Mouse (Mus musculus): Measurements from ENCODE around the gene Chchd3.
A peak's percentile ranks its signal among the peaks of the same experiment; 100 is the strongest.

Gene Chchd3

DNA sequence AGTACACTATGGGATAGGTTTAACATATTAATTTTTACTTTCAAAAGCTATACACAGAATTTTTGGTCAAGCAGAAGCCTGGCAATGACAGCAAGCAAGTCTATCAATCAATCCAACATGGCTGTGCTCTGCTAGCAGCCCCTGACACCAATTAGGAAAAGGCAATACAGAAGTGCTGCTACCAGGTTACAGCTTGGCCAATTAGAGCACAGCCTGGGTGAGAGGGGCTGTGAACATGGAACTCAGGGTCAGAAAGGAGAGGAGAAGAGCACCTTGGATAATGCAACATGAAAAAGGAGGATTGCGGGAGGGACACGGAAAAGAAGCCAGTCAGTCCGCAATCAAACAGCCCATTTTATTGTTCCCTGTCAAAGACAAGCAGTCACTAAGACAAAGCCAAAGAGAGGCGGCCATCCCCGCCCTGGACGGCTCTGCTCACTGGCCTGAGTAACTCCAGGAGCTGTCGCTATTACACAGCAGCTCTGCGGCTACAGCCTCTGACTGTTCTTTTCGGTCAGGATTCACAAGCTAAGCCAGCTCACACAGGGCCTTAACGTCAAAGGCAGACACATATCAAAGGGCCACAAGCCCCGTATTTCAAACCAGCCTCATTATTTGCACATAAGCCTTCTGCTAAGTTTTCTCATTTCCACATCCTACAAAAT lies 128.8 kb downstream of the Chchd3 start:
- peak in 1 of 2 experiments; percentile 8 for DNase-seq

DNA sequence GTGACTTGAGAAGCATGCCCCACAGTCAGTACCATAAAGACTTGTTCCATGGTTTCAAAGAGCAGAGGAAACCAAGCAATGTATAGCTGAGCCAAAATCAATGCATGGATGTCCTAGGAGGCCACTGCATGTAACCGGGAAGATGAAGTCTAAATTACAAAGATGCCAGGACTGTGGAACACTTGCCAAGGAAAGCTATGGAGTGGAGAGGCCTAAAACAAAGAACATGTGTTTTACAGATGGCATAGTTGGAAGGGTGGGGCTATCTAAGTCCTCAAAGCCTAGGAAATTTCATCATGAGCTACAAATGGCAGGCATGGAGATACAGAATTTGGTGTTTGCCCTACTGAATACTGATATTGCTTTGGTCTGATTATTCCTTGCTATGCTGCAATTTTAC lies 137.7 kb downstream of the Chchd3 start:
- no peak for DNase-seq

DNA sequence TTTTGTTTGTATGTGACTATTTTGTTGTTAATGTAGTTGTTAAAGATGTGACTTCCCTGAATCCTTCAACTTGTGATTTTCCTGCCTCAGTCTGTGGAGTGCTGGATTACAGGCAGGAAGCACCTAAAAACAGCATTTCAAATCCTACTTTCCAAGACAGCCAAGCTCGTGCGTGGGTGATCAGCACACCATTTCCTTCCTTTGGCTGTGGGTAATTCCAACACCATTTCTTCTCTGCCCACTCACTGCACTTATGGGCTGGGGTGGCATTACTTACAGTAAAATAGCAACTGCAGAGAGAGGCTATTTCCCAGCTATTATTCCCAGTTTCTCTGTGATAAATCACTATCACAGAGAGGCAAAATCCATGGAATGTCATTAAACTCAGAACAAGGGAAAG lies 140.0 kb downstream of the Chchd3 start:
- no peak for DNase-seq

DNA sequence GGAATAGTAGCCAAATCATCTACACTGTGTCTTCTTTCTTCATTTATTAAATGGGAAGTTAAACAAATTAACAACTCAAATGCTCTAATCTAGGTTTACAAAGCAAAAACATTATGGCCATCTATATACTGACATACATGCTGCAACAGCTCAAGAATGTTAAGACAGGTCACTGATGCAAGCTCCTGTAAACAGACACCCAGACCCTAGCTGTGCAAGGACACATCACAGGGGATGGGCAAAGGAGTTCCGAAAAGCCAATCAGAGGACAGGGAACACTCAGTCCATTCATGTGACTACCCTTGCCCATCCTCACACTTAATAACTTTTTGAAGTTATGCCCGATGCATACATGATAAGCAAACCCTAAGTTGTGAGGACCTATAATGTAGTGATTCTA lies 149.4 kb downstream of the Chchd3 start:
- DNase-seq: no peak

DNA sequence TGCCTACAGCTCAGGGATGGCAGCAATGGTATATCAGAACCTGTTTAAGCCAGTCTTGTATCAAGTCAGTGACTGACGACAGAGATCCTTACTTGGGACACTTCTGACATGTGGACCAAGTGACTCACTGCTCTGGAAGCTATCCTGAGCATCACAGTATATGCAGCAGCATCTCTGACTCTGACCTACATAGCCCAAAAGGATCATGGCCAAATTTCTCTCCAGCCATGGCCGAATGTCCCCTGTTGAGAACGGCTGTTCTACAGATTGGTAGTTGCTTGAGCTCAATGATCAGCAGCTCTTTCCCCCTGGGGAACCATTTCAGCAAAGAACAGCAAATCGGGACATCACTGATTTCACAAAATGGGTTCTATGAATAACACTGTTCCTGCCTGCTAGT lies 161.0 kb downstream of the Chchd3 start:
- DNase-seq: no peak

DNA sequence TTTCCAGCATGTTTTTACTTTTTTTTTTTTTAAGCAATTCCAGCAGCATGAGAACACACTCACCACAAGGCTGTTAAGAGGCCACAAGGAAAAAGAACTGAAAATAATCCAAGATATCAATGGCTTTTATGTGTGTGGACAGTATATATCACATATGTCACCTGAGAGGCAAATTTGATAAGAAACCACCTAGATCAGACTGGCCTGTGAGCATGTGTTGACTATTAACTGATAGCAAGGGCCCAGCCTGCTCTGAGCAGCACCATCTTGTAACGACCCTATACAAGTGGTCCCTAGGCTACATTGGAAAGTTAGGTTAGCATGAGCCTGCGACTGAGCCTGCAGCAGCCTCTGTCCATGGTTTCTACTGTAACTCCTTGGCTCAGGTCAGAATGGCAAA lies 166.0 kb downstream of the Chchd3 start:
- DNase-seq: no peak

DNA sequence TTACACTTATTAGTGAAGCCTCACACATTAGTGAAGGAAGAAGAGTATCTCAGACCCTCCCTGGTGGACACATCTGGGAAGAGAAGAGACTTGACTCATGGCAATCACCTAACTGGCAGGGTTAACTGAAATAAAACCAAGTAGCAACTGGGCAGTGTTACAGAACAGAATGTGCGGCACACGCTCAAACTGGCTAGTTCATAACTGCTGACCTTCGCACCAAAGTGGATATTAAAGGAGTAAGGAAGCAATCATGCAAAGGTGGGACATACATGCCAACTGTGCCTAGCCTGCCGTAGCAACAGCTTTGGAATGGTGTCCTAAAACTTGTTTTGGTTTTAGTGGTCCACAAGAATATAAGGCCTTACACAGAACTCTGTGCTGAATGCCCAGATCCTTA lies 169.3 kb downstream of the Chchd3 start:
- no peak for DNase-seq

DNA sequence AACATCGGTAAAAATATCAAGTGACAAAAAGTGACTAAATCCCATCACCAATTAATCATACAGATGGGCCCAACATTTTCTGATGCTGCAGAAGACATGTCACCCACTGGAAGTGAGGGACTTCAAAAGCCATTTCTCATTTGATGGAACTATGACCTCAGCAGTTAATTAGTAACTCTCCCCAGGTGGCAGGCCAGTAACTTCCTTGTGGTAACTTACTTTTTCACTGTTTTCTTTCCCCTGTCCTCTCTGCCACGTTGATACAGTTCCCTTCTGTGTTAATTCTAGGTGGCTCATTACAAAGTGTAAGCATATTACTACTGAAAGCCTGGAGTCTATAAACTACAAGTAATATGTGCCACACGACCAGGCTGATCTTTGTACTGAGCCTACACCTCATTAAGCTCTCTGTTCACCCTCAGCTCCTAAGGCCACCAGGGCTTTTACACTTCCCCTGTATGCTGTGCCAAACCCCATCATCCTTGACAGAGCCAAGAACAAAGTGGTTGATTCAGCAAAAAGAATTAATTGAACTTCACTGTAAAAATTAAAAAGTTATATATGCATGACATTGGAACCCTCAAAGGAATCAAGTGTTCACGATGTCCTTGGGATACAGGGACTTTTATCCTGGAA lies 171.0 kb downstream of the Chchd3 start:
- DNase-seq: peak in 1 of 2 experiments; percentile 7

DNA sequence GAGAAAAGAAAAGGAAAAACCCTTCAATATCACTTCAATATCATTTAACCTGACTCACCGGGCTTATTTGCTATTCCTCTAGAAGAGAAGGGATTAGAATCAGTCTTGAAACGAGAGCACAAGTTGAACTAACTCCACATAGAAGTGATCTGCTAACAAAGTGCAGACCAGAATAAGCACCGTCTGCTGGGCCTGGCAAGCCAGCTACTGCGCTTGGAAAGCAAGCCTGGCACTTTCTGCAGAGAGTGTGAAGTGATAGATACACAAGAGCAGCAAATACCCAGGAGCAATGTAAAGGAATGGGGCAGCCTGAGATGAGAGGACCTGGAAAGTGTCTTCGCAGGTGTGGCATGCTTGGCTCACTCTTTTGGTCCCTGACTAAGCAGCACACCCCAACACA lies 181.5 kb downstream of the Chchd3 start:
- no peak for DNase-seq

DNA sequence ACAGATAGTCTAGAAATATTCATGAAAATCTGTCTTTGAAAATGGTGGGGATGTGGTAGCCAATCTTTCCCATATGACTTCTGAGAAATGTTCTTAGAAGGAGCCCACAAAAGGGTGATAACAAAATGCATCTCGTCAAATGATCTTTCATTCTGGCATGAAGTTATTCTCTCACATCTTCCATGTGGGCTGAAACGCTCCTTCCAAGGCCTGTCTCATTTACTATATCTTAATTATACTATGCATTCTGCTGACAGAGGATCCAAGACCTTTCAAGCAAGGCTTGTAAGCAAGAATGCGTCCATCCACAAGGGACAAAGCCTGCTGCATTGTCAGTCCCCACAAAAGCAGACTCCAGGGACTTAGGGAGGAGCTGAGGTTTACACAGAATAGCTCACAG lies 185.9 kb downstream of the Chchd3 start:
- no peak for DNase-seq

DNA sequence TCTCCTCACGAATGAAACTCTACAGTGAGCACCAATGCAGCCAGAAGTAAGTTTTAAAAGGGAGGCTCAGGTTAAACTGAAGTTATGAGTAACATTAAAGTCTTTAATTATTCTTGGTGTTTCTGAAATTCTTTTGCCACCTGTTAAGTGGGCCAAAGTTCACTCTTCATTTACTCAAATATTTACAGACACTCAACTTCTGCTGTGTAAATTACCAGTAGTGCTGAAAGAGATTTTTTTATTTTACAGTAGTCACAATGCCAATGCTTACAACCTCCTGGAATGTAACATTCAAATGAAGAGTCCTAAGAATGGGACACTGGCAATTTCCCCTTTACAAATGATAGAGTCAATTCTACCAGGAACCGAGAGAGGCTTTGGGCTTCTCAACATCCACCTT lies 187.3 kb downstream of the Chchd3 start:
- DNase-seq: no peak

DNA sequence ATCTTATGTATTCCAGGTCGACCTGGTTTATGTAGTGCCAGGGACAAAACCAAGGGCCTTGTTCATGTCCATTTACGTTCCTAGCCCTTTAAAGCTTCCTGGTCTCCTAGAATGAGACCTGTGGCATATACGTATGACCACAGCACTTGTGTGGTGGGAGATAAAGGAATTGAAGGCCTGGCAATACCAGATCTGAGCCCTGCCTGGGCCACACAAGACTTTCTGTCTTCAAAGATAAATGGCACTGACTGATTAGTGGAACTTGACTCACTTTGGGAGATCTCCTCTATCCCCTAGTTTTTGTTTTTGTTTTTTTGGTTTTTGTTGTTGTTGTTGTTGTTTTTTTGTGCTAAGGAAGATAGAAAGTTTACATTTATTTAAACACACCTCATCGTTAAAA lies 209.1 kb downstream of the Chchd3 start:
- DNase-seq: no peak

DNA sequence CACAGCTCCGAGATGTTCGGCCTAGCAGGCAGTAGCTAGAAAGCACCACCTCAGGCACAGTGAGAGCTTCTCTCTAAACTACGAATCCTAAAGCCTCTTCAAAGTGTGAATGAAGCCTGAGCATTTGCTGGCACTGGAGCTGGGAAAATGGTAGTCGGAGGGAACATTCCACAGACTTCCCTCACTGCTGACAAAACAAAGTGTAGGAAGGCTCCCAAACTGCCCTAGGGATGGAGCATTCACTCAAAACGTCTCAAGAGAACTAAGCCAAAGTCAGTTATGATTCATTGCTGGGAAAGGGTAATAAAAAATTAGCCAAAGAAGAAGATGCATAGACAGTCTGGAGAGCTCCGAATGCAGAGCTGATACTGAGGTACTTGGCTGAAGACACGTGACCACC lies 211.1 kb downstream of the Chchd3 start:
- no peak for DNase-seq

DNA sequence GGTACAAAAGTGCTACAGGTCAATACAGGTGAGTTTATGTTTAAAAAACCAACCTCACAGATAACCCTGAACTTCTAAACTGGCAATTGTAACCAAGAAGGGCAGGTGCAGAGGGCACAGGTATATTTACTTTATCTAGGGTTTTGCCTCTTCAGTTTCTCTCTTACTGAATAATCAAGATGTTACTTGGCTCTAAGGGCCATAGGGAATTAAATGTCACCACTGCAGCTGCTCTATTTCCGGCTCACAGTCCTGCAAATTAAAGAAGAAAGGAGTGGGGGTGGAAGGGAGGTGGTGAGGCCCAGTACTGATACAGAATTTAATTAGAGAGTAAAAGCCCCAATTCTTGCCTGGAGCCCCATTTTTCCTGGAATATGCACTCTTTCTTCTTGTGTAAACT lies 214.6 kb downstream of the Chchd3 start:
- no peak for DNase-seq

DNA sequence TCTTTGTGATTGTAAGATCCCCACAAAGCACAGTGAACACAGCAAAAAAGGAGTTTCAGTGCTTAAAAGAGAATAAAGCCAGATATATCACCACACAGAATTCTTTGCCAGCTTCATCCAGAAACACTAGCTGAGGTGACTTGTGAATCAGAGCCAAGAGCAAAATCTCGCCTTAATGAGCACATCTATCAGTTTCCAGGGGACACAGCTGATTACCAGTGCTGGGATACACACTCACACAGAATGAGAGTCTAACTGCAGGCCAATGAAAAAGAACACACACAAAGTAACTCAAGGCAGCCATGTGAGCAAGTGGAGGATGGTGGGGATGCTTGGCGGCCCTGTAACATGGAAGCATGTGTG lies 222.1 kb downstream of the Chchd3 start:
- DNase-seq: no peak

DNA sequence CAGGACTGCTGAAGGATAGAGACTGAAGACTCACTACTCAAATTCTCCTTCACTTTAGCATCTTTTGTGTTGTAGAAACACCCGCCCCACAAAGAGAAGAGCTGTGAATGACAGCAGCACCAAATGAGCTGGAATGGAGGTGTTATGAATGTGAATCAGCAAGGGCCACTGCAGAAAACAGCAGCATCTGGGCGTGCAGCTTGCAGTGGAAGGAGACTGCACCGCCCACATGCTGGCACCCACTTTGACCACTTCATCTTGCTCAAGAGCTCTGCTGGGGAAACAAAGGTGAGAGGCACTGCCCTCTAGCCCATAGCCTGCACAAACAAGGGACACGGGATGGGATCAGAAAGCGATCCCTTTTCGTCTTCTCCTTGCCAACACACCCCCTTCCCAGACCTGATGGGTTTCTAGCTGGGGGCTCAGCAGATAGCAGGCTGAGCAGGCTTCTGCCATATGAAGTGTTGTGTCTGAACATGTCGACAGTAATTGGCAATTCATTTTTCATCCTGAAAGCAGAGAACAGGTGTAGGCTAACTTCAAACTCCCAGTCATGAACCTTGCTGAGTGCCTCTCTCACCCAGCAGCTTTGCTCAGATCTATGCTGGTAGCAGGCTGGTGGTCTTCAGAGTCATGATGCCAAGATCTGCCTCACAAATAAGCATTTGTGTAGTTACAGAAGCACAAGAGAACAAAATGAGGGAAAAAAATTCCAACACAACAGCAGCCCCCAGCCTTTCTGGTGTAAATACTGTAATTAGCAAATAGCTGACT lies 222.7 kb downstream of the Chchd3 start:
- no peak for DNase-seq

DNA sequence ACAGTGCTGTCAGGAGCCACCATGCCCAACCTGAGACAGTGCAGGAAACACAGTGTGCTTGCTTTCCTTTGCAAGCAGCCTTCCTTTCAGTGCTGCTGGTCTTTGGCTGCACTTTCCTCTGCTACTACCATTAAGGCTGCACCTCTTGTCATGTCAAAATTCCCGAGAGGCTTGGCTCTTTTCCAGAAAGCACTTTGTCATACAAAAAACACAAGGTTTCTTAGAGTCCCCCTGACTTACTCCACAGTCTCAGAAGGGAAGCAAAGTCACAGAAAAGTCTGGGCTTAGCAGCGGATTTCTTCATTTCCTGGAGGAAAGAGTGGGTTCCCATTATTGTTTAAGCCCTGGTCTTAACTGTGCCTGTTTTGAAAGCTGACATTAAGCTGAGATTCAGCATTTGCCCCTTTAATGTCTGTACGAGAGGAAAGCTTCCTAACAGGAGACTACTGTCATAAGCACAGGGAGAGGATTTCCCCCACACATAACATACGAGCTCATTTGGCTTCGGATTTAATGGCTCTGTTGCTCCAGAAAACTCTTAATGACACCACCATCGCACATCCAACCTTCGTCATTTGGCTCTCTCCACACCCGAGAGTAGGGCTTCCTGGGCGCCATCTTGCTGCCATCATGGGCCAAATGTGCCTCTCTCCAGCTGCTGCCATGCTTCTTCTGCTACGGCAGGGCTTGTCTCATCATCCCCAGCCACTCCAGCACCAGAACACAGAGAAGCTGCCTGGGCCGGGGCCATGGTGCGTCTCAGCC lies 236.0 kb downstream of the Chchd3 start:
- DNase-seq: peak; percentile 8 to 18

DNA sequence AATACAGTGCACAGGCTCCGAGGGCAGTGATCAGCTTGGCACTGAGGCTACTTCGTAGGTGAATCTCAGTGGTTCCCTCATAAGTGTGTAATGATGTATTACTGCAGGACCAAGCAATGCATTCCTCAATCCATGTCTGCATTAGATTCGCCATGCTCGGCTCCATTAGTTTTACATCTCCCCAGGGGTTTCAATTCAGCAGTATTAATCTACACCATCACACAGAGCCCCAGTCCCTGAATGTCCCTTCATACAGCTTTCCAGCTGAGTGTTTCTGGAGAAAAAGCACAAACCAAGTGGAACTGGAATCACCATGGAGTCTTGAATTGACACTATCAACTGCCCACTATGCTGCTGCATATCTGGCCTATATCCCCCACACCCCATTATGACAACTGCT lies 241.1 kb downstream of the Chchd3 start:
- DNase-seq: no peak

DNA sequence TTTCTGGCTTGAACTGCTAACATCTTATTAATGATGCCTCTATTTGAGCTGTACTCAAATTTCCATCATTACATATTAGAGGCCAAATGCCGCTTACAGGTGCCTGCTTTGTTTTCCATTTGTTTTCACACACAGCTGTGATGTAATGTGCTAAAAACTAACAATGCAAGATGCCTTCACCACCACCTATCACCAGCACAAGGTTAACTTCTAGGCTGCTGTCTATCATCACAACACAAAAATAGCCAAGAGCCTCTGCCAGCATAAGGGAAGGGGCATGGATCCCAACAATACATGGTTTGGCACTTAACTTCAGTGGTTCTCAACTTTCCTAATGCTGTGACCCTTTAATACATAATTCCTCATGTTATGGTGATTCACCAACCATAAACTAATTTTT lies 251.3 kb downstream of the Chchd3 start:
- DNase-seq: no peak

DNA sequence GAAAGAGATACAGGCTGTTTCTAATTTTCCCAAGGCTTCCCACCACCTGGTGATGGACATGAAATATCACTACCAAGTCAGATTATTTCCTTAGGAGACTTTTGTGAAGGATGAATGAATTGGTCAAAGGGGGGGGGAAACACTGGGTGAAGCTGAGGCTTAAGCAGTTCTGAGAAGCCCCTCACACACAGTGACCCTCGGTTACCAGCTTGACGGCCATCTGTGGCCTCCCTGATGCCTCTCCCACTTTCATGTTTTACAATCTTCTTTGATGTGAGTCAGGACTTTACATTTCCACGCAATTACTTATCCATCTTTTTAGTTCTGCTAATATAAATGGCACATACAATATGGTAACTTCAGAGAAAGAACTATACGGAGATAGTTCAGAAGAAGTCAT lies 252.3 kb downstream of the Chchd3 start:
- no peak for DNase-seq

DNA sequence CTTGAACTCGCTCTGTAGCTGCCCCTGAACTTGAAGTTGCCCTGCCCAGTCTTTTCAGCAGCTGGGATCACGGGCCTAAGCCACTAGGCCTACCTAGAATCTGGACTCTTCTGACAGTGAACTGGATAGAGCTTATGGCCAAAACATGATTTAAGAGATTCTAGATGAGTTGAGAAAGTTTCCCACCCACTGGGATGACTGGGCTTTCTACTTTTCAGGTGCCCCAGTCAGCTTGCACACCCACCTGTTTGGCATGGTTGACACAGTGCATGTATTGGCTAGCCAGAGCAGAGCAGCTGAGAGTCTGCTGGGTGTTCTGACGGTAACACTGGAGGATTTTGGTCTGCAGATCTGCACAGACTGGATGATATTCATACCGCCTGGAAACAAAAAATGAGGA lies 256.4 kb downstream of the Chchd3 start:
- DNase-seq: no peak

DNA sequence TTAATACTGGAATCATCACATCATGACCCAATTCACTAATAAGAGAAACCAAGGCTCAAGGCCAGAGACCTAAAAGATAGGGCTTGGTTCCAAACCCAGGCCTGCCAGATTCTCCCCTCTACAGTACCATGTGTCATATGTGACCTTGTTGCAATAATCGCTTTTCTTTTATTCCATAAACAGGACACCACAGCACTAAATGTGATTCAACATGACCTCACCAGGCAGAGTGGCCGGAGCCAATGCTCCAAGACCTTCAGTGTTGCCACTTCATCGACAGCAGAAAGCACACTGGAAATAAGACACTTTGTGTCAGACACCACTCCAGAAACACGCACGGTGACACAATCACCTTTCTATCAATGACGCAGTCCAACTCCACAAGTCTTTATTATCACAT lies 258.3 kb downstream of the Chchd3 start:
- no peak for DNase-seq

DNA sequence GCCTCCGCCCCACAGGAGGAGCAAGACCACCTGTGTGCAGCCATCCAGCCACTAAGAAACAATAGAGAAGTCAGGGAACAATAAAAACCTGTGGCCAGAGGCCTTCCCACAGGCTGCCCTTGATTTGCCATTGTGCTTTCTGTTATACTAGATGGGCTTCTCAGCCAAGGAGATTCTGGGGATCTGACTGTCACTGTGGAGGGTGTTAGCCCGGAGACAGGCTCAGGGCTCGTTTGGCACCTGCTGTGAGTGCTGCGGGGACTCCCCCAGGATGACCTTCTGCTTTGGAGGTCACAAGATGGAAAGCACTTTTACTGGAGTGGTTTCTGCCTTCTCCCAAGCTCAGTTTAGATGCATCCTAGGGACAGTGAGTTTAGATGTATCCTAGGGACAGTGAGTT lies 262.5 kb downstream of the Chchd3 start:
- no peak for DNase-seq

All from kidney, postnatal 4 days (tissue).